Mouse (Mus musculus): ENCODE results near the gene Cab39l.

GRCm38 (mm10) chr14:59632067-59632466 is 191.3 kb downstream of the Cab39l start:
- TF ChIP-seq CTCF (IDR thresholded peaks at IDR 0.05; ENCODE audit: low read depth): no peak
- no peak for TF ChIP-seq EP300 (IDR thresholded peaks at IDR 0.05; ENCODE audit: low read depth)

Measured in liver, embryonic 14.5 days (tissue).